Mouse (Mus musculus) duodenum, adult 2 months (tissue): ENCODE data around the gene Cdipt. TPM values are rescaled to one million over a fixed set of nuclear protein-coding genes. Genes with fewer than 3 reads are reported as not detected.

ENCODE experiments used
- polyA plus RNA-seq: library from polyadenylated mRNA; depleted of rRNA; stranded (reverse); fragments of >200 nt; gene quantifications from 2 replicates; pipeline ENCODE4 v1.2.3, GENCODE M21; 2012; ENCODE audit warnings: low replicate concordance; rRNA removed

The Cdipt gene
- polyA plus RNA-seq = 215 and 466 TPM in 2 replicates

GRCm38 (mm10) chr7:126975893-126975949, at the start of gene Cdipt:
Gene Cdipt, plus strand, starts transcription at chr7:126975914.

GRCm38 (mm10) chr7:126928384-126929037, 47.2 kb upstream of the Cdipt start, which contains the start of gene Kctd13:
Gene Kctd13, plus strand, starts transcription at chr7:126928879.

GRCm38 (mm10) chr7:126949403-126949792, 26.3 kb upstream of the Cdipt start, which contains the start of gene Asphd1:
Gene Asphd1, minus strand, starts transcription at chr7:126949582.

DNA sequence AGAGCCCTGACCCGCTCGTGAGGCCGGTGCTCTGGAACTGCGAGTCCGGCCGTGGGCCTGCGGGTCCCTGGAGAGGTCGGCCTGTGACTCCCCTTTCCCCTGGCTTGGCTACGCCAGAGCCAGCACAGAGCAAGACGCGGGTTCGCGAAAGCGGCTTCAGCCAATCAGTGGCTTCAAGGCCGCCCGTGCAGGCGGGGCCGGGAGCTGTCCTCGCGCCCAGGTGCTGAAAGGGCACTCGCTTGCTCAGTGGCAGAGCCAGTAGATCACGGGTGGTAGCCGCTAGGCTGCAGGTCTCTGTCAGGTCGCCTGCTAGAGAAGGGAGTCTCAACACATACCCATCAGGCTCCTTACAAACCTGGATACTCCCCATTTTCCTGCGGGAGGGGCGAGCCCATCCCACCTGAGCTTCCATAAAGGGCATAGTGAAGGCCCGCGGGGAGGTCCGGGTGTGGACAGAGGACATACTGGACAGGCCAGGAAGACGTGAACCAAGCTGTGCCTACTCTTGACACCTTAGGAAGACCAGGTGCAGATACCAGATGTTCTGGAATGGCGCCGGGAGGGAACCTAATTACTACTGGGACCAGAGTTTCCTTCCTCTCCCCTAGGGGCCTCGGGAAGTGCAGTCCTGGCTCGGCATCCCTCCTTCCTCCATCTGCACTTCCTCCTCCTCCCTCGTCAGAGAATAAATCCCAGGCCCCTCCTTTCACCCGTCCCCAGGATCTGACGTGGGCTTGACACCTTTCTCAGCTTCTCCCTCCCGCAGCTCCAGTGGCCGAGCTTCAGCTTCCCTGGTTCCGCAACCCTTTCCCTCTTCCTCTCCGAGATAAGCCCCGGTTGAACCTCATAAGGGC, 25.7 kb upstream of the Cdipt start, which contains the start of gene Sez6l2:
Sez6l2 (plus strand) TSS at position 771 of the 854 bp plus-strand sequence.

GRCm38 (mm10) chr7:126975950-126976866, 494 bp downstream of the Cdipt start, which contains the start of gene Cdiptos:
Gene Cdiptos, minus strand, starts transcription at chr7:126976098.

GRCm38 (mm10) chr7:127014320-127014719, 38.6 kb downstream of the Cdipt start, which contains the start of gene Mvp:
Gene Mvp, minus strand, starts transcription at chr7:127014621.

GRCm38 (mm10) chr7:127016481-127016485, 40.6 kb downstream of the Cdipt start, which contains the start of gene Pagr1b:
Gene Pagr1b, minus strand, starts transcription at chr7:127016484.

DNA sequence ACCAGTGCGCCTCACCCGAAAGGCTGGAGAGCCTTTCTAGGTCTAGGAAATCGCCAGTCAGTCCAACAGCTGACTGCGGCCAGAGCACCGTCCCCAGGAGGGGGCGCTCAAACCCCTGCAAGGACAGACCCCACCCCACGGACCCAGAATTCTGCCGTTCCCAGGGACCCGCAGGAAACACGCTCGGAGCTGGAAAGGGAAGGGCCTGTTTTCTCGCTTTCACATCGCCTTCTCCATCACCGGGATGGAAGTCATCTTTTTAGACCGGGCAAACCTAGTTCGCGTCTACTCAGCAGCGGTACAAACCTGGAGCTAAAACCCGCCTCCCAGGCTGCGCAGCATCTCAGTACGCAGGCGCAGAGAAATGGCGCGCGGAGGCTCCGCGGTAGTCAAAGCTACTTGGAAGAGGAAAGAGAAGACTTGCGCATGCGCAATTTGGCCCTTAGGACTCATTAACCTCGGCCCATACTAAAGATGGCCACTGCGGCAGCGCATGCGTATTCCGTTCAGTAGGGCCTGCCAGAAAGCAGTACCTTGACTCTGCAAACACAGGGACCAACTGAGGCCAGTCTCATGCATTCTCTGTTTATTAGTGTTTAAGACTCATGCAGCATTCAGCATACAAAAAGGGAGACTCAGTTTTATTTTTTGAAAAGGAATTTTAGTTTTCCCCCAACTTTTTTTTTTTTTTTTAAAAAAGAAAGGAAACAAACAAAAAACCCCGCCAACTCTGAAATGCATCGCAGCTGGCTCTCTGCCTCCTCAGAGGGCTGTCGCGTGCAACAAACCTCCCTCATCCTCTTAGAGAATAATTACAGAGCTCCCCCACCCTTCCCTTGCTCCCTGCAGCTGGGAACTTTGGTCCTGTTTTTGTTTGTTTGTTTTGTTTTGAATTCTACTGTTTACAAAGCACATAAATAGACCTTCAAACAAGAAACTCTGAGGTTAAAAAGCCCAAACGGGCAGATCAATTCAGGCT, 41.5 kb downstream of the Cdipt start, which contains the start of gene Pagr1a:
Pagr1a (minus strand) TSS at position 382 of the 979 bp plus-strand sequence.

DNA sequence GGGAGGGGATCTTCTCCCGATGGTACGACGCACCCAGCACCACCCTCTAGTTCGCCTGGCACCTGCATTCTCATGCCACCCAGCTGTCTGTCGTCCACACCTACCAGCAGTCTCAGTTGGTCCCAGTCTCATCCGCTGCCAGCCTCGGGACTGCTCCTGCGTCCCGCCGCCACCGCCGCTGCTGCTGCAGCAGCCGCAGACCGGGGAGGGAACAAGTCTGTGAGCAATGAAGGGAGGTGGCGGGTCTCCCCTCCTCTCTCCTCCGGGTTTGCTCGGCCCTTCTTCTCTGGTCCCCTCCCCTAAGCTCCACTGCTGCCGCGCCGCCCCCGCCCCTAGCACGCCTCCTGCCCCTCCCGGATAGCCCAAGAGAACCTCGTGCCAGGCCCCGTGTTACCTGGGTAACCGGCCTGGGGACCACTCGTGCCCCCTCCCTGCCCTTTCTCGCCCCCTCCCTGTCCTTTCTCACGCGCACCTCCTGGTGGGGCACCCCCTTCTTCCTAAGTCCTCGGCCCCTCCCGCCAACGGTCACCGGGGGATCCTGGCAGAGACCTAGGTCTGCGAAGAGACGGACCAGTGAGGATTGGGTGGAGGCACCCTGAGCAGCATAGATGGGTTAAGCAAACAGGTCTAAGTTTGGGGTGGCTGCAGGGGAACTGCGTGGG, 45.3 kb downstream of the Cdipt start, which contains the start of the genes Gm42742 and Prrt2:
Gm42742 (minus strand) TSS at position 197 of the 662 bp plus-strand sequence.
Prrt2 (minus strand) TSS at position 311 of the 662 bp plus-strand sequence.

DNA sequence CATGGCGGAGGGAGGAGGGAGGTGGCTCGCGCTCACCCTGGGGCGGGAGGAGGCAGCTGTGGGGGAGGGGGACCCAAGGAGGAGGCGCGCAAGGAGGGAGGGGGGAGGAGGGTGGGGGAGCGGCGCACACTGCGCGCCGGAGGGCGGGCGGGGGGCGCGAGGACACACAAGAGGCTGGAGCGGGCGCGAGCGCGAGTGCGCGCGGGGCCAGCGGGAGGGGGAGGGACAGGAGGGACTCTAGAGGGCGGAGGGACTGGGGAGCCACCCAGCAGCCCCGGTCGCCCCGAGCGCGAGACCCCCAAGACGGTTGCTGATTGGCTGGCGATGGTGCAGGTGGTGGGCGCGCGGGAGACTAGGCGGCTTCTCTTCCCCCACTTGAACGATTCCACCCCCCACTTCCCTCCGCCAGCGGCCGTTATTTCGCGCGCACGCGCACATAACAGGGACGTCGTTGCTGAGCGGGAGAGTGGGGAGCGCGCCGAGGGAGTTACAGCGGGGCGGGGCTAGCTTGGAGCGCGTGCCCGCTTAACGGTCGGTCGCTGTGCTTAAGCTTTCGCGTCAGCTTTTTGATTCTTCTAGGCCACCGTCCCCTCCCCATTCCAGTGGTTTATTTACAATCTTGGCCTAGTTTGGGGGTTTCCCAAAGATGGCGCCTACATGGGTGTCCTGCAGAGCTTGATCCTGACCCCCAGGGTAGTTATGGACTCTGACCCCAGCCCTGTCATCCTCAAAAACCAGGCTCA, 51.4 kb downstream of the Cdipt start, which contains the start of gene Maz:
Maz (minus strand) TSS at position 54 of the 743 bp plus-strand sequence.

Other genes starting within 250 kb of the Cdipt start
- 406 and 574 TPM in 2 replicates for gene Mapk3, start 216.3 kb upstream of the Cdipt start, polyA plus RNA-seq
- 8.1 and 8.2 TPM in 2 replicates for gene Gdpd3, start 209.6 kb upstream of the Cdipt start, polyA plus RNA-seq
- 262 and 424 TPM in 2 replicates for gene Ypel3, start 199.0 kb upstream of the Cdipt start, polyA plus RNA-seq
- 2.1 and 3.5 TPM in 2 replicates for gene Tbx6, start 194.4 kb upstream of the Cdipt start, polyA plus RNA-seq
- gene Ppp4c, start 183.4 kb upstream of the Cdipt start, polyA plus RNA-seq = 89.9 and 160 TPM in 2 replicates
- gene Fam57b, start 178.2 kb upstream of the Cdipt start, polyA plus RNA-seq = 5.2 TPM in 2 replicates
- not detected in 2 replicates for gene 4930451I11Rik, start 144.3 kb upstream of the Cdipt start, polyA plus RNA-seq
- gene Doc2a, start 128.5 kb upstream of the Cdipt start, polyA plus RNA-seq = 0.76 TPM in 1 of 2 replicates, not detected in the other
- gene Hirip3, start 113.9 kb upstream of the Cdipt start, polyA plus RNA-seq = 2.7 and 5.0 TPM in 2 replicates
- 44.3 and 46.4 TPM in 2 replicates for gene Ino80e, start 113.5 kb upstream of the Cdipt start, polyA plus RNA-seq
- gene Taok2, start 91.2 kb upstream of the Cdipt start, polyA plus RNA-seq = 70.4 and 83.1 TPM in 2 replicates
- gene Tmem219, start 53.0 kb upstream of the Cdipt start, polyA plus RNA-seq = 203 and 206 TPM in 2 replicates
- gene Kctd13, start 47.0 kb upstream of the Cdipt start, polyA plus RNA-seq = 13.9 and 20.5 TPM in 2 replicates
- 0.30 and 0.55 TPM in 2 replicates for gene Asphd1, start 26.3 kb upstream of the Cdipt start, polyA plus RNA-seq
- 1.6 and 2.2 TPM in 2 replicates for gene Sez6l2, start 25.4 kb upstream of the Cdipt start, polyA plus RNA-seq
- gene Cdiptos, start 184 bp downstream of the Cdipt start, polyA plus RNA-seq = 0.09 and 0.42 TPM in 2 replicates
- gene Mvp, start 38.7 kb downstream of the Cdipt start, polyA plus RNA-seq = 193 and 250 TPM in 2 replicates
- gene Pagr1b, start 40.6 kb downstream of the Cdipt start, polyA plus RNA-seq = 2.4 TPM in 1 of 2 replicates, not detected in the other
- 1.5 TPM in 1 of 2 replicates, not detected in the other for gene Pagr1a, start 41.4 kb downstream of the Cdipt start, polyA plus RNA-seq
- gene Gm42742, start 45.2 kb downstream of the Cdipt start, polyA plus RNA-seq = 19.5 and 23.9 TPM in 2 replicates
- 4.2 and 5.7 TPM in 2 replicates for gene Prrt2, start 45.3 kb downstream of the Cdipt start, polyA plus RNA-seq
- 288 and 667 TPM in 2 replicates for gene Maz, start 51.1 kb downstream of the Cdipt start, polyA plus RNA-seq
- 3.9 and 4.4 TPM in 2 replicates for gene Kif22, start 66.6 kb downstream of the Cdipt start, polyA plus RNA-seq
- 1,613 and 5,119 TPM in 2 replicates for gene Zg16, start 111.4 kb downstream of the Cdipt start, polyA plus RNA-seq
- 24.0 and 31.4 TPM in 2 replicates for gene AI467606, start 115.4 kb downstream of the Cdipt start, polyA plus RNA-seq
- gene Qprt, start 146.3 kb downstream of the Cdipt start, polyA plus RNA-seq = 0.43 and 0.95 TPM in 2 replicates
- gene Spn, start 161.9 kb downstream of the Cdipt start, polyA plus RNA-seq = 2.0 and 2.7 TPM in 2 replicates
- gene Cd2bp2, start 220.1 kb downstream of the Cdipt start, polyA plus RNA-seq = 10.0 and 13.1 TPM in 2 replicates
- gene Tbc1d10b, start 232.6 kb downstream of the Cdipt start, polyA plus RNA-seq = 29.8 and 44.7 TPM in 2 replicates
- 0.38 TPM in 1 of 2 replicates, not detected in the other for gene Mylpf, start 233.0 kb downstream of the Cdipt start, polyA plus RNA-seq